Mouse (Mus musculus) brain, embryonic 18.5 days (tissue): ENCODE data around the gene Laptm4a.

Experiments
- DNase-seq: peaks from one replicate; pipeline ENCODE4 v3.0.0-alpha.2; 2012; ENCODE audit warnings: low read depth, low spot score

Laptm4a gene

GRCm38 (mm10) chr12:8921394-8922368 lies at the start of gene Laptm4a:
Gene Laptm4a (plus strand): TSS chr12:8921664.
- DNase-seq = peak; percentile 97

- DNase-seq = no peak
Observed at GRCm38 (mm10) chr12:8875583-8875982, 45.9 kb upstream of the Laptm4a start.

GRCm38 (mm10) chr12:8876865-8877264 lies 44.6 kb upstream of the Laptm4a start:
- DNase-seq = no peak

GRCm38 (mm10) chr12:8877413-8877812 lies 44.1 kb upstream of the Laptm4a start:
- DNase-seq = no peak

- DNase-seq = no peak
Observed at GRCm38 (mm10) chr12:8878752-8879151, 42.7 kb upstream of the Laptm4a start.

- DNase-seq = no peak
Observed at GRCm38 (mm10) chr12:8879389-8879788, 42.1 kb upstream of the Laptm4a start.

- DNase-seq = no peak
Observed at GRCm38 (mm10) chr12:8881736-8882135, 39.7 kb upstream of the Laptm4a start.

GRCm38 (mm10) chr12:8882376-8882775 lies 39.1 kb upstream of the Laptm4a start:
- no peak for DNase-seq

- DNase-seq = no peak
Observed at GRCm38 (mm10) chr12:8884426-8885145, 36.9 kb upstream of the Laptm4a start.

- DNase-seq = no peak
Observed at GRCm38 (mm10) chr12:8885146-8885543, 36.3 kb upstream of the Laptm4a start.

- no peak for DNase-seq
Observed at GRCm38 (mm10) chr12:8885950-8886349, 35.5 kb upstream of the Laptm4a start.

- no peak for DNase-seq
Observed at GRCm38 (mm10) chr12:8888445-8888844, 33.0 kb upstream of the Laptm4a start.

GRCm38 (mm10) chr12:8889117-8889665 lies 32.3 kb upstream of the Laptm4a start:
- DNase-seq = no peak

- DNase-seq = no peak
Observed at GRCm38 (mm10) chr12:8892876-8893532, 28.5 kb upstream of the Laptm4a start.

- DNase-seq = no peak
Observed at GRCm38 (mm10) chr12:8897140-8897539, 24.3 kb upstream of the Laptm4a start.

- DNase-seq = no peak
Observed at GRCm38 (mm10) chr12:8898879-8899785, 22.3 kb upstream of the Laptm4a start.

GRCm38 (mm10) chr12:8900107-8900698 lies 21.3 kb upstream of the Laptm4a start:
- no peak for DNase-seq

- no peak for DNase-seq
Observed at GRCm38 (mm10) chr12:8900919-8901663, 20.4 kb upstream of the Laptm4a start.

- DNase-seq = no peak
Observed at GRCm38 (mm10) chr12:8901934-8902333, 19.5 kb upstream of the Laptm4a start.

GRCm38 (mm10) chr12:8902479-8902878 lies 19.0 kb upstream of the Laptm4a start:
- DNase-seq = no peak
